Mouse (Mus musculus) adrenal gland, adult 10 weeks (tissue): ENCODE data around the gene Cda. TPM values are rescaled to one million over a fixed set of nuclear protein-coding genes. Genes with fewer than 3 reads are reported as not detected.

Experiments used
- polyA plus RNA-seq: library from polyadenylated mRNA; stranded (reverse); fragments of 350-450 nt; fragmentation: Illumina TruSeq; extraction: RNeasy Lipid Tissue Mini Kit (QIAGEN cat#74804); gene quantifications from one replicate; pipeline ENCODE4 v1.2.3, GENCODE M21; 2014; ENCODE audit warnings: low read depth, low replicate concordance

Gene Cda
- polyA plus RNA-seq = 1.2 TPM

DNA sequence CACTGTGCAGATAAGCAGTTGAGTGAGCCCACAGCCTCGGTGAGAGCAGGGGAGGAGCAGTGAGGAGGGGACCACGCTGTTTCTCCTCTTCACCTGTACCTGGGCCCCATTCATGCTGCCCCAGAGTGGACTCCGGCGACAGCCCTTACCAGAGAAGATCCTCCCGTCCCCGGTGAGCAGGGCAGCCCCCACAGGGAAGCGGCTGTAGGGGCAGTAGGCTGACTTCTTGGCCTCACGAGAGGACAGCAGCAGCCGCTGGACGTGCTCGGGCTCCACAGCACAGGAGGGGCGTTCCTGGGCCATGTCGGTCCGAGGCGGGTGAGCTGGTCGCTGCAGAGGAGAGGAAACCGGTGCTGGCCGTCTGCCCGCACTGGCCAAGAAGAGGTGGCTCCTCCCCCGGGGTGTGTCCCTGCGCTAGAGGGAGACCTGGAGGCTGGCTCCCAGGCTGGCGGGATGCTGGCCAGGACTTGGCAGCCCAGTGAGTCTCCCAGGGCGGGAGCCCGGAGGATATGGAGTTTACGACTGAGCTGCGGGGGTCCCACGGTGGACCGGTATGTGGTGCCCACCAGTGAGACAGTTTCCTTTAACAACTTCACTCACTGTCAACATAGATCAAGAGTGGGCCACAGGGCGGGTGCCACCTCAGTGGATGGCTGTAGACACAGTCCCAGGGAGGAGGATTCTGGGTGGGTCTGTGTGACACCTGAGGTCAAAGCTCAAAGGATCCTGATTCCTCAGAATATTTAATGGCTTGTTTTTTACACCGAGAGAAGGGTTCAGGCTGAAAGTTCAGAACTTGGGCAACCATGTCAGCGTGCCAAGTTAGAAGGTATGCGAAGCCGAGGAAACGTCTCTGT lies at the start of gene Cda:
Gene Cda, minus strand, starts transcription at position 352 of the 857 bp plus-strand sequence.

DNA sequence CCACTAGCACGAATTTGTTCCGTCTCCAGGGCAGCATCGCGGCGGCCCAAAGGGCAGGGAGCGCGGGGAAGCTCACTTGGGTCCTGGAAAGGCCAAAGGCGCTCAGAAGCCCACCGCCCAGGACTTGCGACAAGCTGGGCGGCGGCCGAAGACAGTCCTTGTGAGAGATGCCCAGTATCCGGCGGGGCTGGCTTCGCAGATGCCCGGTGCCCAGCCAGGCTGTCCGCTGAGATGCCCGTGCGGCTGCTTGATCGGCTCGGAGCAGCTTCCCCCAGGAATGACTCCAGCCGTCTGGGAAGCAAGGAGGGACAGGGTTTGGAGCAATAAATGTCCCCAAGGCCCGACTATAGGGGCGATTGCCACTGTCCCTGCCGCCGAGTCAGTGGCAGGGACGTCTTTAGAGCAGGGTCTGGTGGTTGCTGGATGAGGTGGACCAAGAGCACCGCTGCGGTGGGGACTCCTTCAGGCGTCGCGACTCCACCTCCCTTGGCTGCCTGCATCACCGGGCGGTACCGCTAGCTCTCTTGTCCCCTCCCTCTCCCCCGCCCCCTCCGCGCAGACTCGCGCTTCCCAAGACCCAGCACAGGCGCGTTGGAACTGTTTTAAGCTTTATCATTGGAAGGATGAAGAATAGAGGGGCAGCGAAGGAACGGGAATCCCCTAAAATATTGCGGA lies 28.3 kb upstream of the Cda start, which contains the start of gene Fam43b:
Gene Fam43b, minus strand, starts transcription at position 558 of the 675 bp plus-strand sequence.

DNA sequence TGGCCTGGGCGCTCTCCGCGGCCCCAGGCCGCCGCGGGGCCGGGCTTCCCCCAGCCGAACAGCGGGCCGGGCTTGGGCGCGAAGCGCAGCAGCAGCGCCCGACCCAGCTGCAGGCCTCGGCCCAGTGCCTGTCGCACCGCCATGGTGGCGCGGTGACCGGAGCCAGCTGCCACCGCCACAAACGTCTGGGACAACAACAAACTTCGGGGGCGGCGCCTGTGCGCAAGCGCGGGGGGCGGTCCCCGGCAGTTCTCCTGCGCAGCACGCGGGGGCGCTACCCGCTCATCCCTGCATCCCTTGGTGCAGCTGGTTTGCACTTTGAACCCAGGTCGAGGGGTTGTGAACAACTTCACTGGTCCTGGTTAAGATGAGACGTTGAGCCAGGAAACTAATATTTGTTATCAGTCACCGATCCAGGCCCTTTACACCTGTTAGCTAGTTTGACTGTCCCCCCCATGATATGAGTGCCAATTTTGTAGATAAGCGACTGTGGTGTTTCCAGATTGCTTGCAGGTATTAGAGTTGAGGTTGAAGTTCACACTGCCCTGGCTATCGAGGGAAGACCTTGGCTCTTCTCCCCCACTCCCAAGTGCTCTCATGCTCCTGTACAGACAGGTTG lies 41.6 kb downstream of the Cda start, which contains the start of gene Pink1:
Gene Pink1, minus strand, starts transcription at position 231 of the 619 bp plus-strand sequence.

DNA sequence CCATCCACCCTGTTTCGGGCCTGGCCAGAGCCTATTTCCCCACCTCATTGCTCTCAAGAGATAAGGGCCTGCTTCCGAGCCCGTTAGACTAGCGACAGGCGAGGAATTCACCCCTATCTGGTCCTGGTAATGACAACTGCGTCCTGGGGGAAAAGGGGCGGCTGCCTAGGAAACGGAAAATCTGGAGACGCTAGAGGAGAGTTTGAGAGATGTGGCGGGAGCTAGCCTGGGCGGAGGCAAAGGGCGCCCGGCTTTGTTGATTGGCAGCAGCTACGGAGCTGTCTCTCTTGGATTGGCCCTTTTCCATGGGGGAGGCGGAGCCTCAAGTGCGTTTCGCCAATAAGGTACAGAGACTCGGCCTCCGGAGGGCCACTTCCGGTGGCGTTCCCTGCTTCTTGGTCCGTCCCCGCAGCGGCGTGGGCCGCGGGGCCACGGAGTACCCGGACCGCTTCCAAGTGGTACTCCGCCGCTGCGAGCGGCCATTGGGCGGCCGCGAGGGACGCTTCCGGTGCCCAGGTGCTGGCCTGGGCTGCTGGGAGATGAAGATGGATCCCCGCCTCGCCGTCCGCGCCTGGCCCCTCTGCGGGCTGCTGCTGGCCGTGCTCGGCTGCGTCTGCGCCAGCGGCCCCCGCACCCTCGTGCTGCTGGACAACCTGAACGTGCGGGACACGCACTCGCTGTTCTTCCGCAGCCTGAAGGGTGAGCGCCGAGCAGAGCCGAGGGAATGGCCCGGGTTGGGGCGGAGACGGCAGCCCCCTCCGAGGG lies 63.3 kb downstream of the Cda start, which contains the start of gene Ddost:
Gene Ddost, plus strand, starts transcription at position 391 of the 765 bp plus-strand sequence.

Other genes with a start within 250 kb of the Cda start
- 193 TPM for gene Hp1bp3, start 151.7 kb downstream of the Cda start, polyA plus RNA-seq
- 0.58 TPM for gene Sh2d5, start 117.6 kb downstream of the Cda start, polyA plus RNA-seq
- gene Kif17, start 117.6 kb downstream of the Cda start, polyA plus RNA-seq = 0.41 TPM
- 23.3 TPM for gene Ddost, start 63.3 kb downstream of the Cda start, polyA plus RNA-seq
- gene Pink1, start 41.7 kb downstream of the Cda start, polyA plus RNA-seq = 104 TPM
- not detected for gene Fam43b, start 28.5 kb upstream of the Cda start, polyA plus RNA-seq
- 6.0 TPM for gene Mul1, start 66.7 kb upstream of the Cda start, polyA plus RNA-seq
- gene Camk2n1, start 86.3 kb upstream of the Cda start, polyA plus RNA-seq = 39.0 TPM